Mouse (Mus musculus) NIH3T3 (cell line): ENCODE measurements at regions not wholly inside any gene's neighbourhood (a gene's known extent, or its start where the extent isn't known, plus 50 kb on each side); places are given as distances from the start of the nearest gene placed in this dataset.

Source experiments
- DNase-seq: peaks from one replicate; pipeline ENCODE4 v3.0.0-alpha.2; 2012; ENCODE audit warnings: low read depth

- DNase-seq = no peak
Measured at GRCm38 (mm10) chr9:42196552-42196951, 67.5 kb downstream of the Sc5d start.

GRCm38 (mm10) chr9:42196110-42196509, 67.9 kb downstream of the Sc5d start:
- DNase-seq = no peak

DNA sequence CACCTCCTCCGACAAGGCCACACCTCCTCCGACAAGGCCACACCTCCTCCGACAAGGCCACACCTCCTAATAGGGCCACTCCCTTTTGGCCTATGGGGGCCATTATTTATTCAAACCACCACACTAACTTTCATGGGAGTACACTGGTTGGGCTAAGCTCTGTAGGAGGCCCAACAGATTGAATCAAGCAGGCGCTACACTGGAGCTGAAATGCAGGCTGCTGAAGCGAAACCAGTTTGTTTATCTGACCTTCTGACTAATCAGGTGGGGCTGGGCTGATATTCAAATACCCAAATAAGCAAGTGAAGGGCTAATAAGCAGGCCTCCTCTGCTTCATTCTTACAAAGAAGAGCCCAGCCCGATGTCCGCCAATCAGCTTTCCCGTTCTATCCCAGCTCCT, 68.4 kb downstream of the Sc5d start:
- no peak for DNase-seq

DNA sequence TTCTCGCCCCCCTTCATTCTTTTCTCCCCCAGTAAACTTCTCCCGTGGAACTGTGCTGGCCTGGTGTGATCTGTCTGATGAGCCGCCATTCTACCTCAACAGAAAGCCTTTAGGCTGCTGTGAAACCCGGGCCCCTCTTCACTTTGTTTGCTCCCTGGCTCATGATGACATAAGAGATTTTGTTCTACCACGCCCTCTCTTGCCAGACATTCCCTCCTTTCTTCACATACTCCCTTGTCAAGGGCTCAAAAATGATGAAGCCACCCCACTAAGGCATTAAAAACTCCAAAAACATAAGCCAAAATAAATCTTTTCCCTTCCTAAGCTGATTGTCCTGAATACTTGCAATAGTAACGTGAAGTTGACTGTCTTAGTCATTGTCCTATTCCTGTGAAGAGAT, 69.1 kb downstream of the Sc5d start:
- no peak for DNase-seq

GRCm38 (mm10) chr9:42194176-42194575, 69.9 kb downstream of the Sc5d start:
- DNase-seq = no peak

DNA sequence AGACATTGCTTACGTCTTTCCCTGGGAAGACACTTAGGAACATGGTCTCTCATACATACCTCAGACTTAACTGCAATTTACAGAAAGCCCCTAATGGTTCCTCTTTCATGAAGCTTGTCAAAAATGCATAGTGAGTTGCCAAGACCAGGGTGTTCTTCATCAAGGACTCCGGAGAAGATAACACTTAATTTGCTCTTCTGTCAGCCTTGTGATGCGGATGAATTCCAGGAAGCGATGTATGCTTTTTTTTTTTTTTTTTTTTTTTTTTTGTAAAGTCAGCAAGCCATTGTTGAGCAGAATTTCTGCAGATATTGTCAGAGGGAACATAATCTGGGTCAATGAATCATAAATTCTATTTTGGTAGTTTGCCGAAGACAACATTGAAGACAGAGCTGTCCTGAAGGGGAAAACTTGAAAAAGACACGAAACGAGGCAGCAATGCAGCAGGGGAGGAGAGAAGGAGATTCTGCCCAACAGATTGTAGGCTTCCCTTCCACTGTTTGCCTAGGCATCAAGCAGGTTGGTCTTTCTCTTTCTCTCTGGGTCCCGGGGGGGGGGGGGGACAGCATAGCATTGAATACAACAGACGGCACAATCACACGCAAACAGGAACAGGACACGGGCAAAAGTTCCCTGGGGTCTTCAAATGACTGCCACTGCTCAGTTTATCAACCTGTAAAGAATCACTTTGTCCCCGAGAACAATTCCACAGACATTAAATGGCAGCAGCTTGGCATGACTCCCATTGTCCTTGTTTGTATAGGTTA, 69.1 kb upstream of the Sorl1 start:
- no peak for DNase-seq

DNA sequence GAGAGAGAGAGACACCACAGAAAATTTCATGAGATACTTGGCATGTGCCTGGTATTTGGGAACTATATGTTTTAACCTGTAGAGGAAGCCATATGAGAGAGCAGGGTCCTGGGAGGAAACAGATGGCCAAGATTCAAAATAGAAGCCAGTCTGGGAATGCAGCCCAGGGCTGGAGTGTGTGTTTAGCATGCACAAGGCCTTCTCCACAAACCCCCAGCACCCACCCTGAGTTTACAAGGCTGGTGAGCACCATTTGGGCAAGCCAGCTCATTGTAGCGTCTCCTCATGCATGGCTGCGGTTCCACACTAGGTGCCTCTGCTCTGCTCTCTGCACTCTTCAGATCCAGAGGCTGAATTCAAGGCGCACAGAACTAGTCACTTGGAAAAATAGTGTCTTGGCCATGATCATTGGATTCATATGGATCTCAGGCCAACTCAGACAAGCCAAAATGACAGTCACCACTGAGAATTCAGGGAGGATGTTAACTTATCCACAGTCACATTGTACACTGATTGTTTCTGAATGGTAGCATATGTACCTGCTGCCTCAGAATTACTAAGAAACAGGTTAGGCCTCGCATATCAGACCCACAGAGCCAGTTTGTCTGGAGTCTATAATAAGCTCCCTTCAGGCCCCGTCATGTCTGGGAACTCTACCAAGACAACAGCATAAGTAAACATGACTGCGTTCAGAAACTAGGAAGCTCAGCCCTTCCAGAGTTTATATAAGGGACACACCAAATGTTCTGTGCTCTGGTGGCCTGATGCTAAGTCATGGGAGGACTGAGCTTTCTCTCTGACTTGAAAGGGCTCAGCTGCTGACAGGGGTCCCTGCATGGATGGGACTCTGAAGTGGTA, 63.5 kb upstream of the Sorl1 start:
- no peak for DNase-seq

DNA sequence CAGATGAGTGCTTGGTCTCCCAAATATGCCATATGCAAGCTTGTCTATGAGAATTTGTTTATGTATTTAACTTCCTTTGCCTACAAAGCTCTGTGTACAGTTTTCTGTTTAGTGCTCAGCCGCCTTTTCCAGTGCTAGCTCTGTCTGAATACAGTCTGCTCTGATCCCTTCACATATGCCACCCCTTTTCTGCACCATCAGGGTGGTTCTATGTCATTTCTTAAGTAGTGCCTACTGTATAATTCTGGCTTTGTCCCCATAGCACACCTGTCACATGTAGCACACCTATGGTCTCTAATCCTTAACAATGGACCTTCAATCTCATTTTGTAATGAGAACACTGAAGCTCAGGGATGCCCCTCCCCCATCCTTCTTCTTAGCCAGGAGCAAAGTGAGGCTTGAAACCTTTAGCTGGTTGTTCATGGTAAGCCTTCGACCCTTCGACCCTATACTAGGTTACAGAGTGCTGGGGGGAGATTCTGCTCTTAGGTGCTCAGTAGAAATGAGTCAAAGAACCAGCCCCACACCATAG, 60.1 kb upstream of the Sorl1 start:
- no peak for DNase-seq

DNA sequence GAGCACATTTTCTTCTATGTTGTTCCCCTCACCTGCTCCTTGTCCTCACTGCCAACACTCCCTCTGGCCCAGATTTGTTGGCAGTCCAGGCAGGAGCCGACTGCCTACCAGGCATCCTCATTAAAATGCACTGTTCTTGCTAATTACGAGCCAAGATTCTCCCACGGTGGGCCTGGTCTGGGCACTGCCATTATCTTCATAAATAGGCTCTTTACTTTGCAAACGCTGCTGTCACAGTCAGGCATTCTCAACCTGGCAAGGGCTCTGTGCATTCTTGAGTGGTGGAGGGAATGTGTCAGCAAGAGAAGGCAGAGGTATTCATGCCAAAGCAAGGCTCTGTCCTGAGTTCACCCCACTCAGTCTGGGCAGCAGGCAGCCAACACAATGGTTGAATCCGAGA, 59.4 kb upstream of the Sorl1 start:
- DNase-seq = no peak

GRCm38 (mm10) chr9:42182400-42182799, 58.3 kb upstream of the Sorl1 start:
- peak; percentile 2 for DNase-seq

DNA sequence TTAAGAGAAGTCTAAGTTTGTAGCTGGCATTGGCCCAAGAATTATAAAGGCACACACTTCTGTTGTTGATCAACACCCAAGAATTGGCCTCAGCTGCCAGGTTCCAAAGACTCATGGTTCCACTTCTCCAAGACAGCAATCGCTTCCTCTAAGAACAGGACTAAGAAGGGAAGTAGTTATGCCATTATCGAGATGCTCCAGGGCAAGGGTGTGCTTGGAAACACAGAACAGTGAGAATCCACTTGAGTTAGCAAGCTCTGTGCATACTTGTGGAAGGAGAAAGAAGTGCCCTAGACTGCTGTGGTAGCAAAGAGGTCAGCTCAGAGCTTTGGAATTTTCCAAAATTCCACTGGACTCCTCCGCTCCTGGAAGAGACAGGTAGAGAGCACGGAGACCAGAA, 56.1 kb upstream of the Sorl1 start:
- peak; percentile 28 for DNase-seq

DNA sequence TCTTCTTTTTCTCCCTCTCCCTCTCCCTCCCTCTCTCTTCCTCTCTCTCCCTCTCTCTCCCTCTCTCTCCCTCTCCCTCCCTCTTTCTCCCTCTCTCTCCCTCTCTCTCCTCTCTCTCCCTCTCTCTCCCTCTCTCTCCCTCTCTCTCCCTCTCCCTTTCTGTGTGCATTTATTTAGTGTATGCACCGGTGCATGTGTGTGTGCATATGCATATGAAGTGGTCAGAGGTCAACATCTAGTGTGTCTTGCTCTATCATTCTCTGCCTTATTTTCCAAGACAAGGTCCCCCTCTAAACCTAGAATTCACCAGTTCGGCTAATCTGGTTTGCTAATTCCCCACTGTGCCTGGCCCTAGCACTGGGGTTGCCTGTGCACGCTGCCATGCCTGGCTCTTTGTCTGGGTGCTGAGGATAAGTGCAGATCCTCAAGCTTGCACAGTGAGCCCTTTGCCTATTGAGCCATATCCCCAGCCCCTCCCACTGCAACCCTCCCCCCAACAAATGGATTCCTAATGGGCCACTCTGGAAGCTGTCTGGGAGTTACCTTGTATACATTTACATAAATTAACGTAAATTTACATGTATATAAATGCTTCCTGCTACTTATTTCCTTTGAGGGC, 54.8 kb upstream of the Sorl1 start:
- no peak for DNase-seq

DNA sequence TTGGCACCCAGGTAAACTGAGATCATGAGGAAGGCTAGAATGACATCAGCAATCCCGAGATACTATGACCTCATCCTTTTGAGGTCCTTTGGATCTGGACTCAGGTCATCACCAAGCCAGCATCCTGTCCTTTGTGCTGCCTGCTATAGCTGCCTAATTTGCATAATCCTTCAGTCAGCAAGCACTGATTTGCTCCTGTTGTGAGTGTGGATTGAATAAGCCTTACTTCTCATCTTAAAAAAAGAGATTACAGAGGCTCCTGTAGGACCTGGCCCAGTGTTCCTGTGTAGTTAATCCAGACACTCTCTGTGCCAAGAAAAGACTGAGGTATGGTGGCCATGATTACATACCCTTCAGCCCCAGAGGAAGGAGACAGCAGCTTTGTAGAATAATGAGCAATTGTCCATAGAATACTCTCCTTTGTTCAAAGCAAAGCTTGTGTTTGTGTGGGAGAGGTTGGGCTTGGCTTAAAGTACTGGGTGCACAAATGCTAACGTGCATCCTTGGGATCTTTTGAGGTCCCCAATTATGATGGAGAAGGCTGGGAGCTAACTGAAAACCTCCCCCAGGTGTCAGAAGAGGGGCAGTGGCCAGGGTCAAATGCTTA, 50.4 kb upstream of the Sorl1 start:
- DNase-seq = no peak
